Mouse (Mus musculus) liver, adult 2 months (tissue): Measurements from ENCODE around the gene Vmn1r167. TPM values are rescaled to one million over a fixed set of nuclear protein-coding genes. Genes with fewer than 3 reads are reported as not detected.
"Not testable (repeated sequence)": the region's sequence is repeated elsewhere in the genome, so short reads cannot be mapped to it uniquely, and the experiment has no call there.

Experiments used
- DNase-seq: peaks from one replicate; pipeline ENCODE4 v3.0.0-alpha.2; 2011; ENCODE audit warnings: low read depth, low spot score; ENCODE audit errors: extremely low read depth
- H3K27ac ChIP-seq: fragments of 200-500 bp; replicated peaks from 2 replicates; pipeline ENCODE4 v1.5.1; 2012; ENCODE audit warnings: low read depth, mild to moderate bottlenecking, control low read depth, inconsistent platforms, low read length; ENCODE audit not compliant: insufficient read depth
- H3K27me3 ChIP-seq: fragments of 200-500 bp; 2 replicates; pipeline ENCODE4 v1.6.1; 2012; ENCODE audit warnings: mild to moderate bottlenecking, moderate library complexity, low read length, inconsistent platforms; ENCODE audit not compliant: control insufficient read depth, insufficient read depth
- H3K36me3 ChIP-seq: fragments of 200-500 bp; 2 replicates; pipeline ENCODE4 v1.6.1; 2012; ENCODE audit warnings: low read length, inconsistent platforms; ENCODE audit not compliant: control insufficient read depth, insufficient read depth
- H3K4me1 ChIP-seq: fragments of 200-500 bp; 2 replicates; pipeline ENCODE4 v1.6.1; 2011; ENCODE audit warnings: low read length; ENCODE audit not compliant: control insufficient read depth, insufficient read depth
- H3K4me3 ChIP-seq: fragments of 200-500 bp; 2 replicates; pipeline ENCODE4 v1.5.1; 2011; ENCODE audit warnings: low read depth, mild to moderate bottlenecking, control low read depth, low read length, moderate library complexity; ENCODE audit not compliant: insufficient read depth
- H3K79me2 ChIP-seq: fragments of 200-500 bp; 2 replicates; pipeline ENCODE4 v1.6.1; 2012; ENCODE audit warnings: inconsistent platforms, mild to moderate bottlenecking, low read length, moderate library complexity; ENCODE audit not compliant: control insufficient read depth, insufficient read depth
- H3K9ac ChIP-seq: fragments of 200-500 bp; 2 replicates; pipeline ENCODE4 v1.6.1; 2012; ENCODE audit warnings: low read depth, mild to moderate bottlenecking, control low read depth, inconsistent platforms, low read length
- WGBS: fragments of 180-500 bp; shearing (Covaris S2); methylation state at CpG from one replicate; pipeline ENCODE4 v1.1.7; 2018; 5-methylcytosine and 5-hydroxymethylcytosine counted together
- polyA plus RNA-seq: library from polyadenylated mRNA; depleted of rRNA; stranded (reverse); fragments of >200 nt; gene quantifications from 2 replicates; pipeline ENCODE4 v1.2.3, GENCODE M21; 2012; rRNA removed
- total RNA-seq: library from RNA; depleted of rRNA; stranded (reverse); fragments of >200 nt; gene quantifications from 2 replicates; pipeline ENCODE4 v1.2.3, GENCODE M21; 2014; rRNA removed

Vmn1r167 gene
- total RNA-seq (not detected in 2 replicates), polyA plus RNA-seq (not detected in 2 replicates)

GRCm38 (mm10) chr7:23507106-23507505, at the start of gene Vmn1r167:
Gene Vmn1r167 (minus strand): TSS chr7:23507206.
- not testable (repeated sequence) for H3K9ac ChIP-seq, H3K27ac ChIP-seq, H3K27me3 ChIP-seq, H3K4me3 ChIP-seq, H3K4me1 ChIP-seq, DNase-seq, H3K36me3 ChIP-seq, H3K79me2 ChIP-seq
- WGBS, result 90% methylated on average over 2 of the region's 2 CpGs

DNA sequence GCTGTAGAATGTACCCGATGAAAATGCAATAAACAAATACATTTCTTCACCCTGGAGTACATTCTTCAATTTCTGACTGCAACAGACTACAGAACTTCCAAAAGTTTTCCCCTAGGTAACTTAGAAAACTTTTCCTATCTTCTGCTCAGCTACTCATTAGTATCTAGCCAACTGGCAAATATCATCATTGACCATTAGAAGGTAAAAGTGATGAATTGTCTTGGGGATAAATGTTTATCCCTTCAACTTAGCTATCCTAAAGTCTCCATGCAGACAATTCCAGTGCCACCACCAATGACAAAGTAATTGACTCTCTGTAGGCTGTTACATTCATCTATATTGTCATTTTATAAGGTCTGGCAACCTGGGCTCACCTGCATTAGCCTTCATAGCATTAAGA, 32.4 kb upstream of the Vmn1r167 start, which contains the start of gene Vmn1r168:
Vmn1r168 (plus strand) TSS at position 301 of the 400 bp plus-strand sequence.
- H3K27ac ChIP-seq, H3K4me3 ChIP-seq, H3K4me1 ChIP-seq, H3K36me3 ChIP-seq, DNase-seq, H3K27me3 ChIP-seq, H3K9ac ChIP-seq, H3K79me2 ChIP-seq: not testable (repeated sequence)
- no CpG with 5 or more reads among the region's 1 CpGs for WGBS

DNA sequence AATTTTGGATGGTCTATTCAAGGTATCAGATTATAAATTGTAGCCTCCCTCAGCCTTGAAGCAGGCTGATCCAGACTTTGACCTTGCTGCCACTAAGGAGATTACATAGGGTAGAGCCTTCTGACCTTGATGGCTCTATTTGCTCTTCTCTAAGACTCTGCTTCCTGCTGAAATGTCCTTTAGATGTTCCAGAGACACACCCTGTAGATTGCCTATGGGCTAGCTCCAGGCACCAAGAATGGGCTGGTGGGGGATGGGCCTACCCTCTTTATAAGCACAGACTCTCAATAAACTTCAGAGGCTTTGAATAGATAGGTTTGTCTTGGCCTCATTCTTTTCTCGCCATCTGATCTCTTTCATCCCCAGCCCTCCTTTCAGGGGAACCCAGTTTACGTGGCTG, 34.1 kb downstream of the Vmn1r167 start:
- H3K36me3 ChIP-seq, DNase-seq: not testable (repeated sequence)
- 58% methylated on average over 2 of the region's 2 CpGs for WGBS

GRCm38 (mm10) chr7:23470832-23471231, 36.2 kb downstream of the Vmn1r167 start:
- 53% methylated on average over 3 of the region's 3 CpGs for WGBS

More for the DNA sequence above, 34.1 kb downstream of the Vmn1r167 start:
- H3K4me1 ChIP-seq, H3K27me3 ChIP-seq, H3K9ac ChIP-seq, H3K27ac ChIP-seq, H3K4me3 ChIP-seq, H3K79me2 ChIP-seq: not testable (repeated sequence)

DNA sequence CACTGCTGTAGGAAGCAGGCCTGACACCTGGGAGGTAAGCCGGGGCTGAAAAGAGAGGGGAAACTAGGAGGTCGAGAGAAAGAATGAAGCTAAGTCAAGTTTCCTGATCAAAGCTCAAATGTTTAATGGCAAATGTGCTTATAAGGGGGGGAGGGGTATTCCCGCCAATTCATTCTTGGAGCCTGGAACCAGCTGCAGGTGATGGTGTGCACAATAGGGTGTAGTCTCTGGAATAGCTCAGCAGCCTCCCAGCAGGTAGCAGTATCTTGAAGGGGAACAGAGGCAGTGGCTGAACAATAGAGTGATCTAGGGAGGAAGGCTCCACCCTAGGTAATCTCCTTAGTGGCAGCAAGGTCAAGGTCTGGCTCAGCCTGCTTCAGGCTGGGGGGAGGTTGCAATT, 36.8 kb downstream of the Vmn1r167 start:
- not testable (repeated sequence) for H3K27ac ChIP-seq, H3K4me1 ChIP-seq, H3K4me3 ChIP-seq, DNase-seq, H3K36me3 ChIP-seq, H3K79me2 ChIP-seq, H3K9ac ChIP-seq, H3K27me3 ChIP-seq
- 65% methylated on average over 3 of the region's 3 CpGs for WGBS

More at GRCm38 (mm10) chr7:23470832-23471231, 36.2 kb downstream of the Vmn1r167 start:
- H3K79me2 ChIP-seq, H3K9ac ChIP-seq, H3K27ac ChIP-seq, H3K4me3 ChIP-seq, H3K27me3 ChIP-seq, DNase-seq, H3K36me3 ChIP-seq, H3K4me1 ChIP-seq: not testable (repeated sequence)

Other genes with a start within 250 kb of the Vmn1r167 start
- not detected in 2 replicates for gene Gm6902, start 228.3 kb downstream of the Vmn1r167 start, total RNA-seq
- not detected in 2 replicates for gene Gm6902, start 228.3 kb downstream of the Vmn1r167 start, polyA plus RNA-seq
- gene Nlrp4e, start 206.0 kb downstream of the Vmn1r167 start, total RNA-seq, result not detected in 2 replicates
- not detected in 2 replicates for gene Nlrp4e, start 206.0 kb downstream of the Vmn1r167 start, polyA plus RNA-seq
- gene Nlrp5, start 121.3 kb downstream of the Vmn1r167 start, total RNA-seq, result not detected in 2 replicates
- gene Nlrp5, start 121.3 kb downstream of the Vmn1r167 start, polyA plus RNA-seq, result not detected in 2 replicates
- gene Vmn1r168, start 32.5 kb upstream of the Vmn1r167 start, total RNA-seq, result not detected in 2 replicates
- not detected in 2 replicates for gene Vmn1r168, start 32.5 kb upstream of the Vmn1r167 start, polyA plus RNA-seq
- gene Vmn1r169, start 68.3 kb upstream of the Vmn1r167 start, total RNA-seq, result not detected in 2 replicates
- not detected in 2 replicates for gene Vmn1r169, start 68.3 kb upstream of the Vmn1r167 start, polyA plus RNA-seq
- not detected in 2 replicates for gene Vmn1r170, start 99.0 kb upstream of the Vmn1r167 start, total RNA-seq
- not detected in 2 replicates for gene Vmn1r170, start 99.0 kb upstream of the Vmn1r167 start, polyA plus RNA-seq
- not detected in 2 replicates for gene Vmn1r171, start 123.5 kb upstream of the Vmn1r167 start, total RNA-seq
- not detected in 2 replicates for gene Vmn1r171, start 123.5 kb upstream of the Vmn1r167 start, polyA plus RNA-seq
- not detected in 2 replicates for gene Vmn1r172, start 151.1 kb upstream of the Vmn1r167 start, total RNA-seq
- gene Vmn1r172, start 151.1 kb upstream of the Vmn1r167 start, polyA plus RNA-seq, result not detected in 2 replicates
- not detected in 2 replicates for gene Vmn1r173, start 193.5 kb upstream of the Vmn1r167 start, total RNA-seq
- gene Vmn1r173, start 193.5 kb upstream of the Vmn1r167 start, polyA plus RNA-seq, result not detected in 2 replicates
- not detected in 2 replicates for gene Vmn1r174, start 245.1 kb upstream of the Vmn1r167 start, total RNA-seq
- gene Vmn1r174, start 245.1 kb upstream of the Vmn1r167 start, polyA plus RNA-seq, result not detected in 2 replicates